Mouse (Mus musculus) embryonic facial prominence, embryonic 11.5 days (tissue): ENCODE measurements around the gene Zfp583. TPM values are rescaled to one million over a fixed set of nuclear protein-coding genes. Genes with fewer than 3 reads are reported as not detected.

Experiments
- ATAC-seq: fragments of 200-750 bp; cut with Nextera tagmentation; replicated peaks from 2 replicates; pipeline ENCODE4 v1.8.0; 2017; ENCODE audit warnings: low read depth; ENCODE audit not compliant: insufficient number of reproducible peaks, low FRiP score, low TSS enrichment
- DNase-seq: peaks from one replicate; pipeline ENCODE4 v3.0.0-alpha.2; 2015; ENCODE audit warnings: low spot score
- H3K27ac ChIP-seq: fragments of 300-500 bp; sonication (generic); replicated peaks from 2 replicates; pipeline ENCODE4 v1.5.1; 2014; ENCODE audit warnings: mild to moderate bottlenecking, low read depth, low read length, control low read depth
- H3K27me3 ChIP-seq: fragments of 300-500 bp; sonication (generic); 2 replicates; pipeline ENCODE4 v1.6.1; 2014; ENCODE audit warnings: mild to moderate bottlenecking, low read length, moderate library complexity, mixed read lengths; ENCODE audit not compliant: control insufficient read depth, insufficient read depth
- H3K36me3 ChIP-seq: fragments of 300-500 bp; sonication (generic); replicated peaks from 2 replicates; pipeline ENCODE4 v1.6.1; 2014; ENCODE audit warnings: low read depth, mild to moderate bottlenecking, low read length, moderate library complexity, mixed read lengths; ENCODE audit not compliant: control insufficient read depth, insufficient read depth
- H3K4me1 ChIP-seq: fragments of 300-500 bp; sonication (generic); 2 replicates; pipeline ENCODE4 v1.6.1; 2014; ENCODE audit warnings: low read length, mixed read lengths; ENCODE audit not compliant: control insufficient read depth, insufficient read depth
- H3K4me2 ChIP-seq: fragments of 300-500 bp; sonication (generic); 2 replicates; pipeline ENCODE4 v1.6.1; 2014; ENCODE audit warnings: low read depth, mild to moderate bottlenecking, control low read depth, low read length, moderate library complexity
- H3K4me3 ChIP-seq: fragments of 300-500 bp; sonication (generic); 2 replicates; pipeline ENCODE4 v1.5.1; 2014; ENCODE audit warnings: low read depth, low read length, control low read depth
- H3K9ac ChIP-seq: fragments of 300-500 bp; sonication (generic); replicated peaks from 2 replicates; pipeline ENCODE4 v1.6.1; 2014; ENCODE audit warnings: mild to moderate bottlenecking, control low read depth, low read length
- H3K9me3 ChIP-seq: fragments of 300-500 bp; sonication (generic); replicated peaks from 2 replicates; pipeline ENCODE4 v1.6.1; 2016; ENCODE audit warnings: mild to moderate bottlenecking, low read length, inconsistent platforms, mixed read lengths; ENCODE audit not compliant: control insufficient read depth
- WGBS: fragments of 180-500 bp; shearing (Covaris S2); extraction: QIAGEN DNeasy Blood & Tissue Kit; methylation state at CpG from one replicate; pipeline ENCODE4 v1.1.7; 2014; 5-methylcytosine and 5-hydroxymethylcytosine counted together
- polyA plus RNA-seq: library from polyadenylated mRNA; unstranded; fragments of >200 nt; fragmentation: Nextera tagmentation; extraction: Ambion mirVana; gene quantifications from 2 replicates; pipeline ENCODE4 v1.2.1, GENCODE M21; 2014

Zfp583 gene
- polyA plus RNA-seq, 1 experiment from 2014 or later: 8.8 TPM

DNA sequence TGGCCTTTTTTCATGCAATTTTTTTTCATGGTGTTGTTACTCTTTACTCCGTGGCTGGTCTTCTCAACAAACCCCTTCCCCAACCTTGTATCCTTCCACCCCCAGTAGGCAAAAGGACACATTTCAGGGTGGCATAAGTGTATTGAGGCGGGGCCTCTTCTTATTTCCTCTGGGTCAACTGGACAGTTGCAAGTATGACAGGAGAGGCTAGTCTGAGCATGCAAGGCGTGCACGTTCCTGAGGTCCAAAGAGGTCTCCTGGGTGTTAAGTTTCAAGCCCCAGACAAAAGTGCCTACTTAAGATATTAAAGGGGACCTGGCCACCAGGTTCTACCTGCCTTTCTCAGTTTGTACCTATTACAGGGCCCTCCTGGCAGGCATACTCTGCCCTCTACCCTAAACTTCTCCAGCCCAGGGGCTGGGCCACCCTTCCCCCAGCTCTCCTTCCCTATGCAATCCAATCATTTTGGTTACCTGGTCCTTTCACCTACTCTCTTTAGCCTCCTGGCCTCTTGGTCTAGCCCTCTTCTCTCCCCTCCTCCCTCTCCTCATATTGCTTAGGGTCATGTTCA is 46.6 kb downstream of the Zfp583 start:
- Histone ChIP-seq H3K9ac (no peak overlapping the region), H3K27me3 (no peaks in the 10 kb centered on the region), H3K4me2 (no peak overlapping the region), H3K4me3 (no peak overlapping the region), H3K4me1 (no peaks in the 10 kb centered on the region), H3K9me3 (no peaks in the 10 kb centered on the region), H3K27ac (no peak overlapping the region), H3K36me3 (no peaks in the 10 kb centered on the region)
- no peak for ATAC-seq
- DNase-seq: no peak
- WGBS: 86% methylated on average over 4 of the region's 4 CpGs

DNA sequence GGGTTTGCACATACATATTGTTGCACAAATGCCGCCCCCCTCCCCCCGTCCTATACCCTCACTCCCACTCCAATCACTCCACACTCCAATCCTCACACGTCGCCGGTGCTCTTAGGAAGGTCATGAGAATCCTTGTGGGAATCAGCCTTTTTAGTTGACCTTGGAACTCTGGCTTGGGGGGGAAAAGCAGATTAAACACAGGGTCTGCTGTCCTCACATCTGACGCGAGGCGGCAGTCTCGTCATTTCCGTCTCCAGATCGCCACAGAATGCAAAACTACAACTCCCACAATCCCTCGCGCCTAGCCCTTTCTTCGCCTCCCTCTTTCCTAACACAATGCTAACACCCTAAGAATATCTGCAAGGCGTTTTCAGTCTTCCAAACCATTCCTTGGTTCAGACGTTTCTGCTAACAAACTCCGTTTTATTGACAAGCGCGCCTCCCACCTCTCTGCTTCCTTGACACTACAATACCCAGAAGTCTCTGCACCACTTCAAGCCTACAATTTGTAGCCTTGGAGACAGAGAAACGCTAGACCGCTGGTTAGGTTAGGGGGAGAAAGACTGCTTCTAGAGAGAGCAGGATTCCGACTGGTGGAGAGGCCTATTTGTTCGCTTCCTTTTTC is 47.5 kb downstream of the Zfp583 start:
- DNase-seq: peak; percentile 93

DNA sequence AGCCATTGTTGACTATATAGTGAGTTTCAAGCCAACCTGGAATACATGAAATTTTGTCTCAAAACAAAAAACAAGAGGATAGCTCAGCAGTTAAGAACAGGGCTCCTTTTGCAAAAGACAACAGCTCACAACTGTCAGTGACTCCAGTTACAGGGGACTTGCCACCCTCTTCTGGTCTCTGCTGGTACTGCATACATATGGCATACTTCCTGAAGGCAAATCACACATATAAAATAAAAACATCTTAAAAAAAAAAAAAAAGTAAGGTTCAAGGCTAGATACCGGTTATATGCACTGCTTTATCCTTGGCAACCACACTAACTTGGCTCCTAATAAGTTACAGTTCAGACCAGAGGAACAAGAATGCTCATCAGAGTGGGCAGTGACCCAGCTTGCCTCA is 48.3 kb downstream of the Zfp583 start:
- peak overlapping the region; percentile 51 for H3K4me2 ChIP-seq
- H3K4me3 ChIP-seq: peak overlapping the region; percentile 45
- DNase-seq (peak; percentile 87), ATAC-seq (no peak)
- no peaks in the 10 kb centered on the region for H3K9me3 ChIP-seq
- H3K27me3 ChIP-seq: no peaks in the 10 kb centered on the region
- H3K36me3 ChIP-seq: no peaks in the 10 kb centered on the region
- no peak overlapping the region for H3K27ac ChIP-seq
- no peak overlapping the region; the same call in 1 of the 2 replicates for H3K9ac ChIP-seq
- H3K4me1 ChIP-seq: no peaks in the 10 kb centered on the region
- WGBS: 3% methylated on average over 1 of the region's 1 CpGs

More for the DNA sequence above, 47.5 kb downstream of the Zfp583 start:
- peak overlapping the region; percentile 45 for H3K4me3 ChIP-seq
- H3K9ac ChIP-seq: peak overlapping the region; percentile 59
- no peak overlapping the region for H3K27ac ChIP-seq
- peak; percentile 64 for ATAC-seq
- no peaks in the 10 kb centered on the region for H3K27me3 ChIP-seq
- H3K9me3 ChIP-seq: no peaks in the 10 kb centered on the region
- no peaks in the 10 kb centered on the region for H3K4me1 ChIP-seq
- H3K36me3 ChIP-seq: no peaks in the 10 kb centered on the region
- 1% methylated on average over 23 of the region's 23 CpGs for WGBS
- peak overlapping the region; percentile 51 for H3K4me2 ChIP-seq

DNA sequence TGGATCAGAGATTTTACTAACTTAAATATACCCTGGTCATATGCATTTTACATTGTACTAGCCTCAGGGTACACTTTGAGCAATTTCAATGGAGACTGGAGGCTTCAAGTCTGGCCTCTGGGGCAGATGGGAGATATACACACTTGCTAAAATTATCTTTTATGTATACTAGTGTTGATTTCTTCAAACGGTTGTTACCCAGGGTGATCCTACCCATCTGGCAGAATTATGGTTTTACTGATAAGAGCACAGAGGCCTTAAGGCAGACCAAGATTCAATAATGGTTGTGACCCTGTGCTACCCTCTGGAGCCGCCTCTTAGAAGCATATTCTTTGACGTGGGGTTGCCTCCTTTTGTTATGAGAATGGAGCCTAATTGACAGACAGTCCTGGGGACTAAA is 53.2 kb downstream of the Zfp583 start:
- H3K27me3 ChIP-seq: no peaks in the 10 kb centered on the region
- WGBS: 80% methylated on average over 3 of the region's 3 CpGs

DNA sequence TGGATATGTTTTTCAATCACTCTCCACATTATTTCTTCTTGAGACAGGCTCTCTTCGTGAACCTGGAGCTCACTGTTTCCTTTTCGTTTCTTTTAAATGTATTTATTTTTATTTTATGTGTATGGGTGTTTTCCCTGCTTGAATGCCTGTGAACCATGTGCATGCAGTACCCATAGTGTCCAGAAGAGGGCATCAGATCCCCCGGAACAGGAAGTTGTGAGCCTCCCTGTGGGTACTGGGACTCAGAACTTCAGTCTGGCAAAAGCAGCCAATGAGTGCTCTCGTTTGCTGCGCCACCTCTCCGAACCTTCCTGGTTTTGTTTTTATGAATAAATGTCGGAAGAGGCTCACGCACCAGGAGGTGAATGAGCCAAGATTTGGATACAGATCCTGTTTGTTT is 65.4 kb downstream of the Zfp583 start:
- 64% methylated on average over 8 of the region's 8 CpGs for WGBS
- Histone ChIP-seq H3K27me3 (no peaks in the 10 kb centered on the region), H3K4me3 (no peak overlapping the region), H3K9ac (no peak overlapping the region), H3K4me2 (no peak overlapping the region), H3K27ac (no peak overlapping the region), H3K36me3 (no peaks in the 10 kb centered on the region), H3K4me1 (no peaks in the 10 kb centered on the region), H3K9me3 (no peaks in the 10 kb centered on the region)
- DNase-seq (no peak), ATAC-seq (no peak)

More for the DNA sequence above, 53.2 kb downstream of the Zfp583 start:
- Histone ChIP-seq H3K27ac (no peak overlapping the region), H3K9ac (no peak overlapping the region), H3K4me2 (no peak overlapping the region), H3K4me1 (no peaks in the 10 kb centered on the region), H3K4me3 (no peak overlapping the region), H3K9me3 (no peaks in the 10 kb centered on the region), H3K36me3 (no peaks in the 10 kb centered on the region)
- no peak for ATAC-seq
- DNase-seq: no peak

Other genes starting within 250 kb of the Zfp583 start
- 13.8 TPM in 2 replicates for gene Zfp787, start 175.3 kb downstream of the Zfp583 start, polyA plus RNA-seq
- gene Zfp444, start 159.1 kb downstream of the Zfp583 start, polyA plus RNA-seq: 66.4 and 73.4 TPM in 2 replicates
- gene Galp, start 134.2 kb downstream of the Zfp583 start, polyA plus RNA-seq: not detected in 2 replicates
- not detected in 2 replicates for gene Zscan5b, start 109.0 kb downstream of the Zfp583 start, polyA plus RNA-seq
- not detected in 2 replicates for gene Epp13, start 78.6 kb downstream of the Zfp583 start, polyA plus RNA-seq
- 7.4 and 8.2 TPM in 2 replicates for gene Zfp667, start 44.7 kb downstream of the Zfp583 start, polyA plus RNA-seq
- gene Gm3854, start 12.5 kb upstream of the Zfp583 start, polyA plus RNA-seq: 1.4 and 1.6 TPM in 2 replicates
- gene Zfp78, start 32.0 kb upstream of the Zfp583 start, polyA plus RNA-seq: 1.9 and 3.0 TPM in 2 replicates
- gene Zfp28, start 52.0 kb upstream of the Zfp583 start, polyA plus RNA-seq: 12.0 and 13.8 TPM in 2 replicates
- gene Smim17, start 67.4 kb upstream of the Zfp583 start, polyA plus RNA-seq: 0.28 TPM in 1 of 2 replicates, not detected in the other
- not detected in 2 replicates for gene Gm20715, start 79.0 kb upstream of the Zfp583 start, polyA plus RNA-seq
- not detected in 2 replicates for gene Olfr1344, start 107.4 kb upstream of the Zfp583 start, polyA plus RNA-seq
- not detected in 2 replicates for gene Olfr1336, start 124.9 kb upstream of the Zfp583 start, polyA plus RNA-seq
- gene Olfr1346, start 135.8 kb upstream of the Zfp583 start, polyA plus RNA-seq: not detected in 2 replicates
- gene Olfr5, start 155.7 kb upstream of the Zfp583 start, polyA plus RNA-seq: not detected in 2 replicates
- gene Olfr1347, start 168.5 kb upstream of the Zfp583 start, polyA plus RNA-seq: not detected in 2 replicates
- gene Olfr1348, start 177.5 kb upstream of the Zfp583 start, polyA plus RNA-seq: not detected in 2 replicates
- not detected in 2 replicates for gene Olfr1349, start 191.7 kb upstream of the Zfp583 start, polyA plus RNA-seq
- gene Olfr1350, start 233.6 kb upstream of the Zfp583 start, polyA plus RNA-seq: not detected in 2 replicates